Mouse (Mus musculus) left cerebral cortex, adult 9 months (tissue): ENCODE results near the gene Trappc10.
"Not testable (repeated sequence)": the region's sequence is repeated elsewhere in the genome, so short reads cannot be mapped to it uniquely, and the experiment has no call there.

ENCODE experiments used
- DNase-seq, 2 experiments: peaks; one replicate each; pipeline ENCODE4 v3.0.0; 2022; ENCODE audit warnings: low spot score in 2 of 2

The Trappc10 gene

GRCm38 (mm10) chr10:78211311-78211710, 33.1 kb downstream of the Trappc10 start:
- no peak for DNase-seq

GRCm38 (mm10) chr10:78201182-78201581, 43.3 kb downstream of the Trappc10 start:
- DNase-seq = no peak

GRCm38 (mm10) chr10:78192933-78193332, 51.5 kb downstream of the Trappc10 start:
- no peak for DNase-seq

GRCm38 (mm10) chr10:78186076-78186475, 58.4 kb downstream of the Trappc10 start:
- DNase-seq = not testable (repeated sequence)

GRCm38 (mm10) chr10:78185381-78185725, 59.1 kb downstream of the Trappc10 start:
- DNase-seq = no peak

GRCm38 (mm10) chr10:78184531-78185380, 59.7 kb downstream of the Trappc10 start, which contains the start of gene Pwp2:
Gene Pwp2 (minus strand): TSS chr10:78185149.
- peak; percentile 69 to 89 for DNase-seq

GRCm38 (mm10) chr10:78183577-78183976, 60.9 kb downstream of the Trappc10 start:
- no peak for DNase-seq

- DNase-seq = no peak
Observed at GRCm38 (mm10) chr10:78182321-78182720, 62.1 kb downstream of the Trappc10 start.

GRCm38 (mm10) chr10:78174474-78174873, 70.0 kb downstream of the Trappc10 start:
- DNase-seq = no peak

GRCm38 (mm10) chr10:78171581-78171980, 72.9 kb downstream of the Trappc10 start:
- no peak for DNase-seq

- no peak for DNase-seq
Observed at GRCm38 (mm10) chr10:78171057-78171456, 73.4 kb downstream of the Trappc10 start.

GRCm38 (mm10) chr10:78170445-78170844, 74.0 kb downstream of the Trappc10 start:
- no peak for DNase-seq

- peak; percentile 97 to 99 for DNase-seq
Observed at GRCm38 (mm10) chr10:78169281-78170042, 75.0 kb downstream of the Trappc10 start, which contains the start of gene D10Jhu81e. Gene D10Jhu81e (minus strand): TSS chr10:78169782.

- no peak for DNase-seq
Observed at GRCm38 (mm10) chr10:78168792-78169191, 75.6 kb downstream of the Trappc10 start.

- no peak for DNase-seq
Observed at GRCm38 (mm10) chr10:78167775-78168174, 76.7 kb downstream of the Trappc10 start.

GRCm38 (mm10) chr10:78167333-78167732, 77.1 kb downstream of the Trappc10 start:
- DNase-seq = no peak

- DNase-seq = no peak
Observed at GRCm38 (mm10) chr10:78165256-78166005, 79.0 kb downstream of the Trappc10 start.

GRCm38 (mm10) chr10:78164786-78165185, 79.7 kb downstream of the Trappc10 start:
- DNase-seq = no peak

GRCm38 (mm10) chr10:78163923-78164322, 80.5 kb downstream of the Trappc10 start:
- peak in 1 of 2 experiments; percentile 73 for DNase-seq

GRCm38 (mm10) chr10:78163241-78163640, 81.2 kb downstream of the Trappc10 start:
- no peak for DNase-seq

GRCm38 (mm10) chr10:78162646-78163045, 81.8 kb downstream of the Trappc10 start:
- no peak for DNase-seq

GRCm38 (mm10) chr10:78161096-78161495, 83.3 kb downstream of the Trappc10 start:
- DNase-seq = no peak
